Mouse (Mus musculus): ENCODE results near the gene E2f4.
"Not testable (repeated sequence)": the region's sequence is repeated elsewhere in the genome, so short reads cannot be mapped to it uniquely, and the experiment has no call there.

Gene E2f4

GRCm38 (mm10) chr8:105269461-105269947 lies 28.0 kb upstream of the E2f4 start, which contains the start of gene Hsf4:
TSS of gene Hsf4 (plus strand) at chr8:105269801.
- DNase-seq (ENCODE audit: low spot score), result no peak

- no peak for DNase-seq (ENCODE audit: low spot score)
These were observed 27.2 kb upstream of the E2f4 start for GRCm38 (mm10) chr8:105270101-105270915.

GRCm38 (mm10) chr8:105270916-105271186 lies 26.6 kb upstream of the E2f4 start:
- no peak for DNase-seq (ENCODE audit: low spot score)

- peak; percentile 36 for DNase-seq (ENCODE audit: low spot score)
These were observed 22.1 kb upstream of the E2f4 start for GRCm38 (mm10) chr8:105275387-105275786.

- DNase-seq (ENCODE audit: low spot score), result peak; percentile 28
These were observed 21.6 kb upstream of the E2f4 start, which contains the start of gene Nol3 for GRCm38 (mm10) chr8:105275840-105276239. TSS of gene Nol3 (plus strand) at chr8:105276140.

GRCm38 (mm10) chr8:105276292-105277120 lies 21.0 kb upstream of the E2f4 start:
- DNase-seq (ENCODE audit: low spot score), result peak; percentile 86

- DNase-seq (ENCODE audit: low spot score), result no peak
These were observed 18.5 kb upstream of the E2f4 start for GRCm38 (mm10) chr8:105278911-105279334.

GRCm38 (mm10) chr8:105280567-105280966 lies 16.9 kb upstream of the E2f4 start:
- no peak for DNase-seq (ENCODE audit: low spot score)

GRCm38 (mm10) chr8:105281821-105282220 lies 15.6 kb upstream of the E2f4 start:
- DNase-seq (ENCODE audit: low spot score), result no peak

GRCm38 (mm10) chr8:105282239-105282638 lies 15.2 kb upstream of the E2f4 start:
- DNase-seq (ENCODE audit: low spot score), result no peak

GRCm38 (mm10) chr8:105283074-105283473 lies 14.4 kb upstream of the E2f4 start:
- no peak for DNase-seq (ENCODE audit: low spot score)

- no peak for DNase-seq (ENCODE audit: low spot score)
These were observed 11.9 kb upstream of the E2f4 start for GRCm38 (mm10) chr8:105285514-105285913.

GRCm38 (mm10) chr8:105286907-105287306 lies 10.6 kb upstream of the E2f4 start:
- no peak for DNase-seq (ENCODE audit: low spot score)

- DNase-seq (ENCODE audit: low spot score), result peak; percentile 36
These were observed 9.2 kb upstream of the E2f4 start for GRCm38 (mm10) chr8:105288231-105288630.

GRCm38 (mm10) chr8:105288958-105289732 lies 8.3 kb upstream of the E2f4 start:
- DNase-seq (ENCODE audit: low spot score), result peak; percentile 97

- DNase-seq (ENCODE audit: low spot score), result peak; percentile 73
These were observed 7.5 kb upstream of the E2f4 start, which contains the start of gene 4931428F04Rik for GRCm38 (mm10) chr8:105289805-105290460. TSS of gene 4931428F04Rik (minus strand) at chr8:105289864.

GRCm38 (mm10) chr8:105290554-105291314 lies 6.7 kb upstream of the E2f4 start:
- DNase-seq (ENCODE audit: low spot score), result peak; percentile 72

- not testable (repeated sequence) for DNase-seq (ENCODE audit: low spot score)
These were observed 6.1 kb upstream of the E2f4 start for GRCm38 (mm10) chr8:105291364-105291763.

- DNase-seq (ENCODE audit: low spot score), result not testable (repeated sequence)
These were observed 5.7 kb upstream of the E2f4 start for GRCm38 (mm10) chr8:105291802-105292201.

GRCm38 (mm10) chr8:105292471-105292870 lies 5.0 kb upstream of the E2f4 start:
- DNase-seq (ENCODE audit: low spot score), result no peak

GRCm38 (mm10) chr8:105293405-105293804 lies 4.1 kb upstream of the E2f4 start:
- no peak for DNase-seq (ENCODE audit: low spot score)

All from MN1 (cell line).